13 mouse cellular contexts compared by ENCODE assay signal in genomic region chr12:17037053-17037610, GRCm38 (mm10). TPM values are rescaled to one million over a fixed set of nuclear protein-coding genes. Genes with fewer than 3 reads are reported as not detected.
A peak's percentile ranks its signal among the peaks of the same experiment; 100 is the strongest.
DNase-seq lines count a peak whose midpoint lies in the region; ATAC-seq and TF ChIP-seq lines count a peak whose summit lies in the region.
"Had no signal": no experiment of that assay in that cellular context is flagged by ENCODE, and none has a peak within 500 bp of the region (broad histone marks: within the 10 kb centered on the region; RNA-seq: fewer than 3 reads in every experiment).

No protein-coding gene starts in this region.

- H3K27ac ChIP-seq in forebrain, postnatal 0 days (ENCODE audit: low read depth, low read length): no peak overlapping the region; the same call in 1 of the 2 replicates
- H3K27ac ChIP-seq in forebrain, embryonic 11.5 days (ENCODE audit: low read depth, low read length): no peak overlapping the region
- no peak overlapping the region for H3K27ac ChIP-seq in lung, embryonic 14.5 days (ENCODE audit: low read depth)
- no peak overlapping the region for H3K27ac ChIP-seq in neural tube, embryonic 15.5 days (replicated peaks)
- H3K27ac ChIP-seq: embryonic facial prominence, embryonic 10.5 days had no signal

- TF ChIP-seq CTCF in forebrain, postnatal 0 days (IDR thresholded peaks at IDR 0.05; ENCODE audit: low read depth): no peak
- TF ChIP-seq CTCF in lung, embryonic 14.5 days (IDR thresholded peaks at IDR 0.05; ENCODE audit: low read depth): no peak
- TF ChIP-seq CTCF in lung, adult 2 months (IDR thresholded peaks at IDR 0.05; ENCODE audit: insufficient read depth, low read length): no peak

- H3K4me1 ChIP-seq in forebrain, postnatal 0 days (ENCODE audit: insufficient read depth): 0 out of 2 replicates have a peak, but pooled peaks cover 4% of the 10 kb centered on the region
- no peaks in the 10 kb centered on the region for H3K4me1 ChIP-seq in forebrain, embryonic 11.5 days (replicated peaks; ENCODE audit: control insufficient read depth, insufficient read depth, low read length)
- peaks cover 8% of the 10 kb centered on the region for H3K4me1 ChIP-seq in lung, embryonic 14.5 days (ENCODE audit: insufficient read depth)
- H3K4me1 ChIP-seq in lung, adult 2 months (ENCODE audit: control insufficient read depth, insufficient read depth, low read length): no peaks in the 10 kb centered on the region
- H3K4me1 ChIP-seq in neural tube, embryonic 15.5 days: peaks cover 20% of the 10 kb centered on the region
- H3K4me1 ChIP-seq: embryonic facial prominence, embryonic 10.5 days had no signal

- no peak for ATAC-seq in forebrain, postnatal 0 days
- no peak for ATAC-seq in forebrain, embryonic 11.5 days (replicated peaks; ENCODE audit: low FRiP score)
- peak; percentile 25; the same call in 1 of the 2 replicates for ATAC-seq in lung, embryonic 14.5 days (ENCODE audit: insufficient read depth)
- ATAC-seq in neural tube, embryonic 15.5 days (ENCODE audit: low FRiP score): peak; percentile 14; the same call in 1 of the 2 replicates
- no peak for ATAC-seq in activated CD4-positive, CD25-positive, alpha-beta regulatory T cell, adult 4 months

- H3K4me2 ChIP-seq in forebrain, postnatal 0 days (ENCODE audit: low read depth): 0 out of 2 replicates have a peak overlapping the region, but pooled peaks have one; percentile 3
- H3K4me2 ChIP-seq in forebrain, embryonic 11.5 days (ENCODE audit: low read depth, low read length, severe bottlenecking): no peak overlapping the region
- H3K4me2 ChIP-seq in lung, embryonic 14.5 days: no peak overlapping the region
- H3K4me2 ChIP-seq in neural tube, embryonic 15.5 days: no peak overlapping the region

- no peaks in the 10 kb centered on the region for H3K36me3 ChIP-seq in forebrain, postnatal 0 days (ENCODE audit: insufficient read depth)
- H3K36me3 ChIP-seq in forebrain, embryonic 11.5 days (ENCODE audit: control insufficient read depth, insufficient read depth, low read length): no peaks in the 10 kb centered on the region
- no peaks in the 10 kb centered on the region for H3K36me3 ChIP-seq in lung, embryonic 14.5 days (ENCODE audit: insufficient read depth)
- no peaks in the 10 kb centered on the region for H3K36me3 ChIP-seq in neural tube, embryonic 15.5 days
- H3K36me3 ChIP-seq: embryonic facial prominence, embryonic 10.5 days had no signal

- H3K4me3 ChIP-seq in forebrain, postnatal 0 days (ENCODE audit: low read depth, low read length): no peak overlapping the region
- no peak overlapping the region for H3K4me3 ChIP-seq in forebrain, embryonic 11.5 days (ENCODE audit: low read depth, low read length)
- H3K4me3 ChIP-seq in lung, embryonic 14.5 days (ENCODE audit: low read depth, low read length): no peak overlapping the region
- no peak overlapping the region for H3K4me3 ChIP-seq in lung, adult 2 months (replicated peaks; ENCODE audit: extremely low read depth, low read depth, low read length)
- no peak overlapping the region for H3K4me3 ChIP-seq in neural tube, embryonic 15.5 days (replicated peaks)
- H3K4me3 ChIP-seq: embryonic facial prominence, embryonic 10.5 days had no signal

- H3K9ac ChIP-seq in forebrain, postnatal 0 days: no peak overlapping the region
- no peak overlapping the region for H3K9ac ChIP-seq in forebrain, embryonic 11.5 days (ENCODE audit: low read length)
- H3K9ac ChIP-seq in lung, embryonic 14.5 days: no peak overlapping the region
- H3K9ac ChIP-seq in neural tube, embryonic 15.5 days (replicated peaks): no peak overlapping the region

- no peak for TF ChIP-seq POLR2A in lung, adult 2 months (IDR thresholded peaks at IDR 0.05; ENCODE audit: borderline replicate concordance, extremely low read depth, low read depth, low read length)

- 37% methylated on average over 14 of the region's 14 CpGs for WGBS in forebrain, postnatal 0 days
- WGBS in forebrain, embryonic 11.5 days: 66% methylated on average over 14 of the region's 14 CpGs
- 52% methylated on average over 14 of the region's 14 CpGs for WGBS in lung, embryonic 14.5 days
- 36% methylated on average over 14 of the region's 14 CpGs for WGBS in lung, adult 2 months
- 54% methylated on average over 14 of the region's 14 CpGs for WGBS in neural tube, embryonic 15.5 days

- no peaks in the 10 kb centered on the region for H3K27me3 ChIP-seq in forebrain, postnatal 0 days (ENCODE audit: insufficient read depth, low read length)
- H3K27me3 ChIP-seq in forebrain, embryonic 11.5 days (ENCODE audit: control insufficient read depth, insufficient read depth, low read length): no peaks in the 10 kb centered on the region
- H3K27me3 ChIP-seq in lung, embryonic 14.5 days (ENCODE audit: insufficient read depth, low read length): no peaks in the 10 kb centered on the region
- H3K27me3 ChIP-seq in neural tube, embryonic 15.5 days (replicated peaks): peaks cover 7% of the 10 kb centered on the region

- DNase-seq in forebrain, postnatal 0 days: peak; percentile 25
- no peak for DNase-seq in forebrain, embryonic 11.5 days (ENCODE audit: low spot score)
- DNase-seq in lung, embryonic 14.5 days: peak; percentile 29
- no peak for DNase-seq in lung, adult 2 months
- peak; percentile 36 to 40 for DNase-seq in frontal cortex, postnatal 14 days (ENCODE audit: low spot score in 2 of 2)
- no peak for DNase-seq in thymus, postnatal 25 days
- DNase-seq: adrenal gland, postnatal 25 days; cerebellum, adult 18-20 months; kidney, adult 11 months had no signal

- H3K9me3 ChIP-seq in forebrain, postnatal 0 days (ENCODE audit: low read length): no peaks in the 10 kb centered on the region
- no peaks in the 10 kb centered on the region for H3K9me3 ChIP-seq in forebrain, embryonic 11.5 days (ENCODE audit: control insufficient read depth, low read length)
- H3K9me3 ChIP-seq in lung, embryonic 14.5 days (ENCODE audit: low read depth, low read length): no peaks in the 10 kb centered on the region
- H3K9me3 ChIP-seq in neural tube, embryonic 15.5 days (replicated peaks): no peaks in the 10 kb centered on the region
- H3K9me3 ChIP-seq: embryonic facial prominence, embryonic 10.5 days had no signal

RNA-seq across cellular contexts. Expression of gene 2410004P03Rik, which starts 25.6 kb away (rescaled TPM):
- 8.5 and 9.2 TPM in 2 replicates for total RNA-seq in forebrain, postnatal 0 days (2014; rRNA removed)
- 8.5 and 9.4 TPM in 2 replicates for polyA plus RNA-seq in forebrain, postnatal 0 days (2015; fragmentation: Nextera tagmentation; extraction: Ambion mirVana)
- polyA plus RNA-seq in forebrain, embryonic 11.5 days (2014; fragmentation: Nextera tagmentation; extraction: Ambion mirVana): 0.32 and 0.47 TPM in 2 replicates
- polyA plus RNA-seq in lung, embryonic 14.5 days (2014; fragmentation: Nextera tagmentation; extraction: Ambion mirVana): 0.26 and 0.29 TPM in 2 replicates
- polyA plus RNA-seq in lung, adult 2 months (2012; rRNA removed): 11.2 and 15.0 TPM in 2 replicates
- 5.0 and 5.5 TPM in 2 replicates for polyA plus RNA-seq in neural tube, embryonic 15.5 days (2015; fragmentation: Nextera tagmentation; extraction: Ambion mirVana)
- polyA plus RNA-seq in activated CD4-positive, CD25-positive, alpha-beta regulatory T cell, adult 4 months (2017; shearing (Covaris generic)): under 1 TPM; 0.27 to 0.93 TPM
- total RNA-seq: adrenal gland, postnatal 25 days; liver, adult 2 months had no signal
- polyA plus RNA-seq: liver, adult 2 months had no signal

RNA-seq across cellular contexts. Expression of gene Pqlc3, which starts 36.9 kb away (rescaled TPM):
- total RNA-seq in forebrain, postnatal 0 days (2014; rRNA removed): 0.46 and 0.86 TPM in 2 replicates
- 1.5 and 2.0 TPM in 2 replicates for polyA plus RNA-seq in forebrain, postnatal 0 days (2015; fragmentation: Nextera tagmentation; extraction: Ambion mirVana)
- 3.5 and 4.8 TPM in 2 replicates for polyA plus RNA-seq in forebrain, embryonic 11.5 days (2014; fragmentation: Nextera tagmentation; extraction: Ambion mirVana)
- polyA plus RNA-seq in lung, embryonic 14.5 days (2014; fragmentation: Nextera tagmentation; extraction: Ambion mirVana): 3.7 and 3.8 TPM in 2 replicates
- 73.8 and 81.2 TPM in 2 replicates for polyA plus RNA-seq in lung, adult 2 months (2012; rRNA removed)
- 2.0 and 6.8 TPM in 2 replicates for polyA plus RNA-seq in neural tube, embryonic 15.5 days (2015; fragmentation: Nextera tagmentation; extraction: Ambion mirVana)
- polyA plus RNA-seq in activated CD4-positive, CD25-positive, alpha-beta regulatory T cell, adult 4 months (2017; shearing (Covaris generic)): 10 to 100 TPM; 82.0 to 88.3 TPM

Comparison
In these comparisons a context has a peak if more than half of its experiments do, and no peak if none do; other contexts are left out.
1. DNase-seq: peak in forebrain, postnatal 0 days (single experiment), lung, embryonic 14.5 days (single experiment) and frontal cortex, postnatal 14 days (2 of 2); none in forebrain, embryonic 11.5 days (single experiment), lung, adult 2 months (single experiment) and thymus, postnatal 25 days (single experiment).
2. ATAC-seq: peak in lung, embryonic 14.5 days (single experiment) and neural tube, embryonic 15.5 days (single experiment); none in forebrain, postnatal 0 days (single experiment), forebrain, embryonic 11.5 days (single experiment) and activated CD4-positive, CD25-positive, alpha-beta regulatory T cell, adult 4 months (single experiment).